Mouse (Mus musculus) spleen, adult 2 months (tissue): ENCODE measurements around the gene Ftsj1.

ENCODE experiments used
- CTCF ChIP-seq: fragments of 200-500 bp; IDR thresholded peaks from 2 replicates; pipeline ENCODE4 v1.5.1; 2011; ENCODE audit warnings: mild to moderate bottlenecking, inconsistent platforms; ENCODE audit not compliant: insufficient read depth, insufficient read length, insufficient replicate concordance; ENCODE audit errors: extremely low read depth
- POLR2A ChIP-seq: fragments of 200-500 bp; IDR thresholded peaks from 2 replicates; pipeline ENCODE4 v1.6.1; 2011; ENCODE audit warnings: low read depth, low read length, inconsistent platforms

- TF ChIP-seq CTCF, result no peak
- no peak for TF ChIP-seq POLR2A
These were observed 60.0 kb downstream of the Ftsj1 start for GRCm38 (mm10) chrX:8192126-8192639.
